Mouse (Mus musculus) testis, adult 2 months (tissue): ENCODE data around the gene Usp34.

ENCODE experiments used
- CTCF ChIP-seq: fragments of 200-500 bp; IDR thresholded peaks from 2 replicates; pipeline ENCODE4 v1.5.1; 2012; ENCODE audit warnings: low read depth, mild to moderate bottlenecking, inconsistent platforms, low read length, moderate library complexity; ENCODE audit not compliant: control insufficient read depth, insufficient read depth, insufficient replicate concordance
- POLR2A ChIP-seq: fragments of 200-500 bp; IDR thresholded peaks from 2 replicates; pipeline ENCODE4 v1.6.1; 2012; ENCODE audit warnings: low read depth, mild to moderate bottlenecking, inconsistent platforms, low read length, moderate library complexity; ENCODE audit not compliant: control insufficient read depth

GRCm38 (mm10) chr11:23329413-23329812, 22.7 kb downstream of the Usp34 start:
- TF ChIP-seq CTCF (no peak), POLR2A (no peak)
